Mouse (Mus musculus): Measurements from ENCODE around the gene 4921504E06Rik.

4921504E06Rik gene

GRCm38 (mm10) chr2:19553821-19554592, at the start of gene 4921504E06Rik:
Gene 4921504E06Rik, minus strand, starts transcription at chr2:19553914.
- DNase-seq (ENCODE audit: low spot score in 2 of 2): peak; percentile 73 to 86

GRCm38 (mm10) chr2:19601386-19601925, 47.7 kb upstream of the 4921504E06Rik start:
- no peak for DNase-seq (ENCODE audit: low spot score in 2 of 2)

DNA sequence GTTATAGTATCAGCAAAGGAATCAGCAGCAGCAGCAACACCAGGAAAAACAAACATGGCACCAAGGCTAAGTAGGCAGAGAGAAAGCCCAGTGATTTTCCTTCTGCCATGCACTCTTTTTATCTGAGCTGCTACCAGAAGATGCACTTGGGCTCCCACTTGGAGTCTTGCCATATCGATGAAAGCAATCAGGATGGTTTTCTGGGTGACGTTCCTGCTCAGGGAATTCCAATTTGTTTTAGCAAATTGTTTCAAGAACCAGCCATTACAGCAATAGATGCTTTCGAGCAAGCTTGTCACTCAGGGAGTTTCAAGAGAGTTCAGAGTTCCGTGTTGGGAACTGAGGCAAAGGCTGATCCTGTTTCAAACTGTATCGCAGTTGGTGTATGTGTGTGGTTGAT, 47.1 kb upstream of the 4921504E06Rik start:
- no peak for DNase-seq (ENCODE audit: low spot score in 2 of 2)

GRCm38 (mm10) chr2:19599801-19600200, 46.1 kb upstream of the 4921504E06Rik start:
- DNase-seq (ENCODE audit: low spot score in 2 of 2): no peak

- no peak for DNase-seq (ENCODE audit: low spot score in 2 of 2)
Observed at GRCm38 (mm10) chr2:19596988-19597387, 43.3 kb upstream of the 4921504E06Rik start.

DNA sequence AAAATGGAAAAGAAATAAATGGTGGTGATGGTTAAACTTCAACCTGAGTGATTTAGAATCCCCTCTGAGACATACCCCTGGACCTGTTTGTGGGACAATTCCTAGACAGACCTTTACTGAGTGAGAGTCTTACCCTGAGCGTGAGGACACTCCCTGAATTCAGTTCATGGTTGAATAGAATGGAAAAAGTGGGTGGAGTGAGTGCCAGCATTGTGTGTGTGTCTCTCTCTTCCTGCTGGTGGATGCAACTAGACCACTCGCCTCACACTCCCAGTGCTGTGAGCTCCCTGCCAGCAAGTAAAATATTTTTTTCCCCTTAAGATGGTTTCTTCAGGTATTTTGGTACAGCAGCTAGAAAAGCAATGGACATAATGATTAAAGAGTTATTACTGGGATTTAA, 42.7 kb upstream of the 4921504E06Rik start:
- no peak for DNase-seq (ENCODE audit: low spot score in 2 of 2)

GRCm38 (mm10) chr2:19594856-19595255, 41.1 kb upstream of the 4921504E06Rik start:
- DNase-seq (ENCODE audit: low spot score in 2 of 2): no peak

- no peak for DNase-seq (ENCODE audit: low spot score in 2 of 2)
Observed at GRCm38 (mm10) chr2:19579846-19580245, 26.1 kb upstream of the 4921504E06Rik start.

DNA sequence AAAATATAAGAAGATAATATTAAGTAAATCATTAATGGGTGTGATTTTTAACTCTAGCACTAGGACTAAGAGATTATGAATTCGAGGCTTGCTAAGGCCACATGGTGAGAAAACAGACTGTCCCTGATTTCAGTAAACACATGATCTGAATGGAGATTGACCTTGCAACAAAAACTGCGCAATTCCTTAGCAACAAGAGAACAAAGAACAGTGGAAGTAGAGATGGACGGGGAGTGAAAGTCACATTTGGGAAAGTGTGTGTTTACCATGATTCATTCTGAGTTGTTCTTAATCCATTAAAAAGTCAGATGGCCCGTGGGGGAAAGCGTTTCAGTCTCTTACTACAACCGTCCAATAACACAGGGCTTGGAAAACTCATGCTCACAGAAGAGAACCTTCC, 25.5 kb upstream of the 4921504E06Rik start:
- DNase-seq (ENCODE audit: low spot score in 2 of 2): no peak

DNA sequence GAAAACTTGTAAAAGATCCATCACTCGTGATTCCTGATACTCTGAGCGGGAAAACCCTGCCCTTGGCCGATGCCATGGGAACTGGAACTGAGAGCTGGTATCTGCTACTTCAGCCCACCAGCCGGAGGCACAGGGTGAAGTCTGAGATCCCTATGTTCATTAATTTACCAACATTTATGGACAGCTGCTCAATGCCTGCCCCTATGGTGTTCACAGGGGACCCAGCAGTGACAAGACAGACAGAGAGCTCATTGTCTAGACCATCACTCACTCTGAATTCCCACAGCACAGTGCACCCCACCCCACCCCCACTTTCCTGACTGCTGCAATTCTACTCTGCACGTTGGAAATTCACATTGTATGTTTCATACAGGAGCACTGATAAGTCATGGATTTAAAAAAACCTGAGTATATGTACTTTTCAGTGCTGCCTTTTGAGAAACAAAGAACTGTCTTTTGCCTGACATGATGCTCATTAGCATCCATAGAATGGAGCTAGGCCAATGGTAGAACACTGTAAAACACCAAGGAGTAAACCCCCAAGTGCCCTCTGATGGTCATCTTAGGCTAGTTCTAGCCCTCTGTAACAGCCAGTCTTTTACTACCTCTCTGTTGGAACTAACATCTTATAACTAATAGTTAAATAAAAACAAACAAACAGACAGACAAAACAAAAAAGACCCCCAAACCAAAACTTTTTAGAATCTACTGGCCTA, 8.6 kb upstream of the 4921504E06Rik start:
- no peak for DNase-seq (ENCODE audit: low spot score in 2 of 2)

DNA sequence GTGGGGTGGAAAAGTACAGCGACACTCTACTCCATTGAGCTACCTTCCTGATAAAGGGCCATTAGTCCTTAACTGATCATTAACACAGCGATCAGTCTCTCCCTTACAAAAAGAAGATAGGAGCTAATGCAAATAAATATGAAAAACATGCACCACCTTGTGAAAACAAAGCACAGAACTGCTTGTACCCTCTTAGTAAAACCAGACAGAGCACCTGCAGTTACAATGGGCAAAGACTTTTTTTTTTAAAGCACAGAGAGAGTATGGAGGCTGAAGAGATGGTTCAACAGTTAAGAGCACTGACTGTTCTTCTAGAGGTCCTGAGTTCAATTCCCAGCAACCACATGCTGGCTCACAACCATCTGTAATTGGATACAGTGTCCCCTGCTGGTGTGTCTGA, 6.9 kb upstream of the 4921504E06Rik start:
- no peak for DNase-seq (ENCODE audit: low spot score in 2 of 2)

- no peak for DNase-seq (ENCODE audit: low spot score in 2 of 2)
Observed at GRCm38 (mm10) chr2:19560071-19560470, 6.4 kb upstream of the 4921504E06Rik start.

- DNase-seq (ENCODE audit: low spot score in 2 of 2): no peak
Observed at GRCm38 (mm10) chr2:19551396-19551795, 2.3 kb downstream of the 4921504E06Rik start.

DNA sequence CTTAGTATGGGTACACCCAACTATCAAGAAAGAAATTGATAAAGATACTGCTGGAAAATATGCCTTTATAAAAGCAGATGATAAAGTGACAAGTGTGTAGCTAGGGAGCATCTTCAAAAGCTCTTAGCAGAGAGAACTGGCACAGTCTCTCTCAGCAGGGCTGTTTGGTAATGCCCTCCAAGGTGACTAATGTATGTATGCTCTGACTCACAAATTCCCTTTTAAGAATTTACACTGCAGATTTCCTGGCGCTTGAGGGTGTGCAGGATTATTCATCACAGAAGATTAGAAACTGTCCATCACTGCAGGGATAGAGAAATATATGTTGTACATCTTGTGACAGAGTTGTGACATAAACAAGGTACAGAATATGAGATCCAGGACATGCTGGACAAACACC, 12.8 kb downstream of the 4921504E06Rik start:
- no peak for DNase-seq (ENCODE audit: low spot score in 2 of 2)

GRCm38 (mm10) chr2:19529428-19529827, 24.3 kb downstream of the 4921504E06Rik start:
- DNase-seq (ENCODE audit: low spot score in 2 of 2): no peak

- DNase-seq (ENCODE audit: low spot score in 2 of 2): peak in 1 of 2 experiments; percentile 23
Observed at GRCm38 (mm10) chr2:19528797-19529196, 24.9 kb downstream of the 4921504E06Rik start.

- no peak for DNase-seq (ENCODE audit: low spot score in 2 of 2)
Observed at GRCm38 (mm10) chr2:19524071-19524470, 29.6 kb downstream of the 4921504E06Rik start.

DNA sequence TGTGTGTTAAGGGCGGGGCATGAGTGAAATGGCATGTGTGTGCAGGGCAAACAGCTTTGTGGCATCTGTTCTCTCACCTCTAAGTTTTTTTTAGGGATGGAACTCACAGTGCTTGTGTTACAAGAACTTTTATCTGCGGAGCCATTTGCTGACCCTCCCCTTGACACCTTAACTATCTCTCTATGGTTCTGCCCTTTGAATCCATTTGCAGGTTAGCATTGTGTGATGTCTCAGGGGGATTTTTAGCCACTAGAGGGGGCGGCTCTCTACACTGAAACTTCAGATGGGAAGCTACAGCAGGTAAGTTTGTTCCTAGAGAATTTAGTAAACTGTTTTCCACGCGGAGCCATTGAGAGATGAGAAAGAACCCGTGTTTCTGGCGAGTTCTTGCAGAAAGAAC, 32.1 kb downstream of the 4921504E06Rik start:
- peak in 1 of 2 experiments; percentile 31 for DNase-seq (ENCODE audit: low spot score in 2 of 2)

DNA sequence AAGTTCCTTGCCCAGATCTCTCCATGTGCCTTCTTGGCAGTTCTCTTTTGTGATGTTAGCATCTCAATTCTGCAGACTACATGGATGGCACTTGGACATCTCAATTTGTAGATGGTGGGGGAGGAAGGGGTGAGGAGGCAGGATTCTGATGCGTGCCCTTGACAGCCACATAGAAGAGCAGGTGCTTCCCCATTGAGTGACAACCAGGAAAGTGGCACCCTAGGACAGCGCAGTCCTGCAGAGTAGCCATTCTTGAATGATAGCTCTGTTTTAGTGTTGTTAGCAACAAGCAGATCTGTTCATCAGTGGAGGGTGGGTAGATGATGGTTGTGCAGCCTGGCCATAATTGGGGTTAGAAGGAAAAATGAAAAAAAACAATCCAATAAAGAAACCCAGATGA, 33.1 kb downstream of the 4921504E06Rik start:
- DNase-seq (ENCODE audit: low spot score in 2 of 2): no peak

GRCm38 (mm10) chr2:19519768-19520167, 33.9 kb downstream of the 4921504E06Rik start:
- peak; percentile 20 to 63 for DNase-seq (ENCODE audit: low spot score in 2 of 2)

GRCm38 (mm10) chr2:19517952-19518351, 35.8 kb downstream of the 4921504E06Rik start:
- DNase-seq (ENCODE audit: low spot score in 2 of 2): no peak

DNA sequence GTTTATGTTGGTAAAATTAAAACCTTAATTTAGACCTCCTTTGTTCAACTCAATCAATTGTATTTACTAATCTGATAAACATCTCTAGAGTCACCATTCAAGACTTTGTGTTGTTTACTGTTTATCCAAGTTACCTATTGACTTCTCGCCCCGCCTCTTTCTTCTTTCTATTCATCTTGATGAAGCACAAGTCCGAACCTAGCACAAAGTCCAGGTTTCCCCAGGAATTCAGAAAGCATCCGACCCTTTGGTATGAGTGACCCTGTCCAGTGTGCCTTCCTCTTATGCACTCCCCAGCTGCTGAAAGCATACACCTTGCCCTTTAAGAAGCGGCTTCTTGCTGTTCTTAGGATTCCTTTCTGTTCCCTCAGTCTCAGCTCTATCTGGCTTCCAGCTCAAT, 41.3 kb downstream of the 4921504E06Rik start:
- DNase-seq (ENCODE audit: low spot score in 2 of 2): no peak

GRCm38 (mm10) chr2:19511032-19511431, 42.7 kb downstream of the 4921504E06Rik start:
- DNase-seq (ENCODE audit: low spot score in 2 of 2): no peak

Measured in frontal cortex, postnatal 14 days (tissue).